18 mouse cellular contexts compared by ENCODE assay signal in the genomic region with DNA sequence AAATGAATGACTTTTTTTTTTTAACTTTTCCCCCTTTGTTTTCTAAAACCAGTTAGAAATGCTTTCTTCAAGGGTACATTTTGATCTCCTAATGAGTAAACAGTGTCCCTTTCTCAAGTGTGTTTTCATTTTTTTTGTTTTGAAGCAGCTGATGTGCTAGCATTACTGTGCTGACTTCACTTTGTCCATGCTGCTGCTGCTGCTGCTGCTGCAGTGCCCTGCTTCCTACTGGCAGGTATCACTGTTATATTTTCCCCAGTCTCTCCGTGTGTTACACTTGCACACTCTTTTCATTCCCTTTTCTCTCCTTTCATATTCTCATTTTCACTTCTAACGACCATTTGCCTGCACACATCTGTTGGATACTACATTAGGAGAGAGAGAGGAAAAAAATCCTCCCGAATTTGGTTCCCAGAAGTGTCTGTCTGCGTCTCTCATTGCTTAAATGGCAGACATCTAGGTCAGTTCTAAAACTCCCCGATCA.
A peak's percentile ranks its signal among the peaks of the same experiment; 100 is the strongest.
DNase-seq lines count a peak whose midpoint lies in the region; ATAC-seq and TF ChIP-seq lines count a peak whose summit lies in the region.
"Had no signal": no experiment of that assay in that cellular context is flagged by ENCODE, and none has a peak within 500 bp of the region (broad histone marks: within the 10 kb centered on the region; RNA-seq: fewer than 3 reads in every experiment).

No protein-coding gene starts in this region.

- no peaks in the 10 kb centered on the region for H3K27me3 ChIP-seq in forebrain, embryonic 15.5 days
- no peaks in the 10 kb centered on the region for H3K27me3 ChIP-seq in midbrain, embryonic 12.5 days
- H3K27me3 ChIP-seq: embryonic facial prominence, embryonic 12.5 days; heart, embryonic 13.5 days; Patski; stomach, embryonic 15.5 days had no signal

- no peaks in the 10 kb centered on the region for H3K36me3 ChIP-seq in forebrain, embryonic 15.5 days
- no peaks in the 10 kb centered on the region for H3K36me3 ChIP-seq in midbrain, embryonic 12.5 days
- H3K36me3 ChIP-seq: embryonic facial prominence, embryonic 12.5 days; heart, embryonic 13.5 days; stomach, embryonic 15.5 days had no signal

- H3K9ac ChIP-seq in forebrain, embryonic 15.5 days (replicated peaks), result no peak overlapping the region
- no peak overlapping the region for H3K9ac ChIP-seq in midbrain, embryonic 12.5 days (replicated peaks)
- H3K9ac ChIP-seq: embryonic facial prominence, embryonic 12.5 days; heart, embryonic 13.5 days; stomach, embryonic 15.5 days had no signal

- H3K4me2 ChIP-seq in forebrain, embryonic 15.5 days (replicated peaks), result peak overlapping the region; percentile 21; the same call in 1 of the 2 replicates
- 0 out of 2 replicates have a peak overlapping the region, but pooled peaks have one; percentile 19 for H3K4me2 ChIP-seq in midbrain, embryonic 12.5 days (replicated peaks)
- H3K4me2 ChIP-seq: embryonic facial prominence, embryonic 12.5 days; heart, embryonic 13.5 days; stomach, embryonic 15.5 days had no signal

- 0 out of 2 replicates have a peak, but pooled peaks have one; percentile 14 for ATAC-seq in forebrain, embryonic 15.5 days (replicated peaks)
- peak; percentile 39; the same call in 1 of the 2 replicates for ATAC-seq in midbrain, embryonic 12.5 days (ENCODE audit: low FRiP score, low read depth)
- ATAC-seq: Patski had no signal

- peak; percentile 8 for DNase-seq in retina, postnatal 1 day
- no peak for DNase-seq in retina, embryonic 14.5 days (ENCODE audit: low spot score)
- no peak for DNase-seq in adrenal gland, adult (ENCODE audit: inconsistent age in 2 of 2, low spot score in 1 of 2)
- DNase-seq in cerebellum, adult 11-12 months, result no peak
- no peak for DNase-seq in lung, adult 2 months
- DNase-seq: cerebellum, postnatal 14 days; heart, adult 11 months; heart, postnatal 4 days; kidney, adult 11 months; lung, postnatal 14 days had no signal

- H3K4me1 ChIP-seq in forebrain, embryonic 15.5 days, result peaks cover 23% of the 10 kb centered on the region
- peaks cover 26% of the 10 kb centered on the region for H3K4me1 ChIP-seq in midbrain, embryonic 12.5 days
- H3K4me1 ChIP-seq in lung, adult 2 months (ENCODE audit: control insufficient read depth, insufficient read depth, low read length), result no peaks in the 10 kb centered on the region

- TF ChIP-seq POLR2A in lung, adult 2 months (IDR thresholded peaks at IDR 0.05; ENCODE audit: borderline replicate concordance, extremely low read depth, low read depth, low read length), result no peak

- peak overlapping the region; percentile 41; the same call in 1 of the 2 replicates for H3K27ac ChIP-seq in forebrain, embryonic 15.5 days (replicated peaks)
- peak overlapping the region; percentile 78 for H3K27ac ChIP-seq in midbrain, embryonic 12.5 days (replicated peaks)
- H3K27ac ChIP-seq: heart, embryonic 13.5 days; kidney, postnatal 0 days; left cerebral cortex, adult 2 months; stomach, embryonic 15.5 days had no signal

- WGBS in forebrain, embryonic 15.5 days, result 7% methylated on average over 5 of the region's 5 CpGs
- 34% methylated on average over 5 of the region's 5 CpGs for WGBS in midbrain, embryonic 12.5 days
- 70% methylated on average over 5 of the region's 5 CpGs for WGBS in lung, adult 2 months

- no peak for TF ChIP-seq CTCF in lung, adult 2 months (IDR thresholded peaks at IDR 0.05; ENCODE audit: insufficient read depth, low read length)

- no peak overlapping the region for H3K4me3 ChIP-seq in forebrain, embryonic 15.5 days
- no peak overlapping the region for H3K4me3 ChIP-seq in midbrain, embryonic 12.5 days
- no peak overlapping the region for H3K4me3 ChIP-seq in lung, adult 2 months (replicated peaks; ENCODE audit: extremely low read depth, low read depth, low read length)
- H3K4me3 ChIP-seq: embryonic facial prominence, embryonic 12.5 days; heart, embryonic 13.5 days; left cerebral cortex, adult 2 months; stomach, embryonic 15.5 days had no signal

- H3K9me3 ChIP-seq in forebrain, embryonic 15.5 days, result no peaks in the 10 kb centered on the region
- no peaks in the 10 kb centered on the region for H3K9me3 ChIP-seq in midbrain, embryonic 12.5 days
- H3K9me3 ChIP-seq: embryonic facial prominence, embryonic 12.5 days; heart, embryonic 13.5 days; stomach, embryonic 15.5 days had no signal
